ENCODE assay signal across 7 mouse cellular contexts in genomic region chr2:25558774-25559173, GRCm38 (mm10). TPM values are rescaled to one million over a fixed set of nuclear protein-coding genes. Genes with fewer than 3 reads are reported as not detected.
DNase-seq lines count a peak whose midpoint lies in the region; ATAC-seq and TF ChIP-seq lines count a peak whose summit lies in the region.

No protein-coding gene starts in this region.

- H3K27ac ChIP-seq in lung, embryonic 14.5 days (ENCODE audit: low read depth), result no peak overlapping the region
- H3K27ac ChIP-seq in forebrain, embryonic 12.5 days, result no peak overlapping the region
- no peak overlapping the region; the same call in 1 of the 2 replicates for H3K27ac ChIP-seq in limb, embryonic 13.5 days
- no peak overlapping the region for H3K27ac ChIP-seq in stomach, embryonic 14.5 days (ENCODE audit: low read length)

- H3K4me3 ChIP-seq in lung, embryonic 14.5 days (ENCODE audit: low read depth, low read length), result peak overlapping the region; percentile 93
- H3K4me3 ChIP-seq in forebrain, embryonic 12.5 days (replicated peaks), result peak overlapping the region; percentile 95
- peak overlapping the region; percentile 97 for H3K4me3 ChIP-seq in limb, embryonic 13.5 days
- H3K4me3 ChIP-seq in stomach, embryonic 14.5 days (ENCODE audit: low read depth, low read length), result peak overlapping the region; percentile 95

- no peaks in the 10 kb centered on the region for H3K9me3 ChIP-seq in lung, embryonic 14.5 days (ENCODE audit: low read depth, low read length)
- H3K9me3 ChIP-seq in forebrain, embryonic 12.5 days, result no peaks in the 10 kb centered on the region
- no peaks in the 10 kb centered on the region for H3K9me3 ChIP-seq in limb, embryonic 13.5 days
- H3K9me3 ChIP-seq in stomach, embryonic 14.5 days (ENCODE audit: control insufficient read depth, low read depth, low read length), result no peaks in the 10 kb centered on the region

- peak overlapping the region; percentile 93 for H3K4me2 ChIP-seq in lung, embryonic 14.5 days
- H3K4me2 ChIP-seq in forebrain, embryonic 12.5 days, result peak overlapping the region; percentile 94
- H3K4me2 ChIP-seq in limb, embryonic 13.5 days (replicated peaks), result peak overlapping the region; percentile 93
- peak overlapping the region; percentile 96 for H3K4me2 ChIP-seq in stomach, embryonic 14.5 days (replicated peaks; ENCODE audit: low read depth, low read length)

- 70% methylated on average over 6 of the region's 6 CpGs for WGBS in lung, embryonic 14.5 days
- WGBS in forebrain, embryonic 12.5 days, result 72% methylated on average over 6 of the region's 6 CpGs
- 36% methylated on average over 6 of the region's 6 CpGs for WGBS in limb, embryonic 13.5 days
- 66% methylated on average over 6 of the region's 6 CpGs for WGBS in stomach, embryonic 14.5 days

- peaks cover 41% of the 10 kb centered on the region for H3K36me3 ChIP-seq in lung, embryonic 14.5 days (ENCODE audit: insufficient read depth)
- peaks cover 41% of the 10 kb centered on the region for H3K36me3 ChIP-seq in forebrain, embryonic 12.5 days (replicated peaks)
- H3K36me3 ChIP-seq in limb, embryonic 13.5 days, result peaks cover 40% of the 10 kb centered on the region
- peaks cover 29% of the 10 kb centered on the region for H3K36me3 ChIP-seq in stomach, embryonic 14.5 days (ENCODE audit: control insufficient read depth, insufficient read depth, low read length)

- H3K27me3 ChIP-seq in lung, embryonic 14.5 days (ENCODE audit: insufficient read depth, low read length), result no peaks in the 10 kb centered on the region
- no peaks in the 10 kb centered on the region for H3K27me3 ChIP-seq in forebrain, embryonic 12.5 days
- no peaks in the 10 kb centered on the region for H3K27me3 ChIP-seq in limb, embryonic 13.5 days
- no peaks in the 10 kb centered on the region for H3K27me3 ChIP-seq in stomach, embryonic 14.5 days (ENCODE audit: control insufficient read depth, insufficient read depth, low read length)

- H3K9ac ChIP-seq in lung, embryonic 14.5 days, result peak overlapping the region; percentile 84
- H3K9ac ChIP-seq in forebrain, embryonic 12.5 days, result peak overlapping the region; percentile 96
- H3K9ac ChIP-seq in limb, embryonic 13.5 days, result peak overlapping the region; percentile 96
- peak overlapping the region; percentile 80; the same call in 1 of the 2 replicates for H3K9ac ChIP-seq in stomach, embryonic 14.5 days (replicated peaks; ENCODE audit: low read depth, low read length)

- H3K4me1 ChIP-seq in lung, embryonic 14.5 days (ENCODE audit: insufficient read depth), result peaks cover 11% of the 10 kb centered on the region
- peaks cover 22% of the 10 kb centered on the region for H3K4me1 ChIP-seq in forebrain, embryonic 12.5 days
- H3K4me1 ChIP-seq in limb, embryonic 13.5 days, result peaks cover 22% of the 10 kb centered on the region
- peaks cover 16% of the 10 kb centered on the region for H3K4me1 ChIP-seq in stomach, embryonic 14.5 days (ENCODE audit: control insufficient read depth, insufficient read depth, low read length)

- no peak for ATAC-seq in lung, embryonic 14.5 days (ENCODE audit: insufficient read depth)
- no peak for ATAC-seq in forebrain, embryonic 12.5 days (ENCODE audit: low FRiP score)
- ATAC-seq in limb, embryonic 13.5 days (ENCODE audit: low FRiP score, low read depth), result no peak
- ATAC-seq in stomach, embryonic 14.5 days (ENCODE audit: insufficient number of reproducible peaks, insufficient read depth, low FRiP score, low read depth), result no peak
- ATAC-seq in erythroid progenitor cell, adult 5-6 weeks (replicated peaks; ENCODE audit: low FRiP score, poor library complexity, severe bottlenecking), result no peak

- TF ChIP-seq CTCF in lung, embryonic 14.5 days (IDR thresholded peaks at IDR 0.05; ENCODE audit: low read depth), result no peak

- no peak for DNase-seq in lung, embryonic 14.5 days
- DNase-seq in lung, postnatal 10 days, result no peak
- DNase-seq in left cerebral cortex, adult 11 months (ENCODE audit: low spot score), result no peak

RNA-seq across cellular contexts. Expression of gene Edf1, which starts 1.1 kb away (rescaled TPM):
- 282 and 295 TPM in 2 replicates for polyA plus RNA-seq in lung, embryonic 14.5 days (2014; fragmentation: Nextera tagmentation; extraction: Ambion mirVana)
- polyA plus RNA-seq in forebrain, embryonic 12.5 days (2016; fragmentation: Nextera tagmentation; extraction: Ambion mirVana), result 332 and 360 TPM in 2 replicates
- 330 TPM in 2 replicates for polyA plus RNA-seq in limb, embryonic 13.5 days (2015; fragmentation: Nextera tagmentation; extraction: Ambion mirVana)
- polyA plus RNA-seq in stomach, embryonic 14.5 days (2014; fragmentation: Nextera tagmentation; extraction: Ambion mirVana), result 342 and 346 TPM in 2 replicates
- 70.3 and 72.1 TPM in 2 replicates for total RNA-seq in erythroid progenitor cell, adult 5-6 weeks (2015; ENCODE audit: low replicate concordance)
- 58.1 and 65.0 TPM in 2 replicates for total RNA-seq in erythroid progenitor cell, adult 5-6 weeks (2017; ENCODE audit: low replicate concordance)

RNA-seq across cellular contexts. Expression of gene Traf2, which starts 12.0 kb away (rescaled TPM):
- 34.8 and 35.3 TPM in 2 replicates for polyA plus RNA-seq in lung, embryonic 14.5 days (2014; fragmentation: Nextera tagmentation; extraction: Ambion mirVana)
- 33.8 and 36.8 TPM in 2 replicates for polyA plus RNA-seq in forebrain, embryonic 12.5 days (2016; fragmentation: Nextera tagmentation; extraction: Ambion mirVana)
- 37.3 and 40.6 TPM in 2 replicates for polyA plus RNA-seq in limb, embryonic 13.5 days (2015; fragmentation: Nextera tagmentation; extraction: Ambion mirVana)
- polyA plus RNA-seq in stomach, embryonic 14.5 days (2014; fragmentation: Nextera tagmentation; extraction: Ambion mirVana), result 30.5 and 33.2 TPM in 2 replicates
- 6.8 and 10.5 TPM in 2 replicates for total RNA-seq in erythroid progenitor cell, adult 5-6 weeks (2015; ENCODE audit: low replicate concordance)
- total RNA-seq in erythroid progenitor cell, adult 5-6 weeks (2017; ENCODE audit: low replicate concordance), result 5.0 and 17.6 TPM in 2 replicates

RNA-seq across cellular contexts. Expression of gene Mamdc4, which starts 15.9 kb away (rescaled TPM):
- polyA plus RNA-seq in lung, embryonic 14.5 days (2014; fragmentation: Nextera tagmentation; extraction: Ambion mirVana), result 2.2 and 4.1 TPM in 2 replicates
- 5.2 and 5.9 TPM in 2 replicates for polyA plus RNA-seq in forebrain, embryonic 12.5 days (2016; fragmentation: Nextera tagmentation; extraction: Ambion mirVana)
- 4.9 and 5.8 TPM in 2 replicates for polyA plus RNA-seq in limb, embryonic 13.5 days (2015; fragmentation: Nextera tagmentation; extraction: Ambion mirVana)
- polyA plus RNA-seq in stomach, embryonic 14.5 days (2014; fragmentation: Nextera tagmentation; extraction: Ambion mirVana), result 3.6 and 5.5 TPM in 2 replicates
- 0.72 TPM in 1 of 2 replicates, not detected in the other for total RNA-seq in erythroid progenitor cell, adult 5-6 weeks (2015; ENCODE audit: low replicate concordance)
- total RNA-seq in erythroid progenitor cell, adult 5-6 weeks (2017; ENCODE audit: low replicate concordance), result 2.6 TPM in 1 of 2 replicates, not detected in the other

RNA-seq across cellular contexts. Expression of gene Phpt1, which starts 16.2 kb away (rescaled TPM):
- polyA plus RNA-seq in lung, embryonic 14.5 days (2014; fragmentation: Nextera tagmentation; extraction: Ambion mirVana), result 183 and 197 TPM in 2 replicates
- polyA plus RNA-seq in forebrain, embryonic 12.5 days (2016; fragmentation: Nextera tagmentation; extraction: Ambion mirVana), result 154 and 158 TPM in 2 replicates
- 163 and 177 TPM in 2 replicates for polyA plus RNA-seq in limb, embryonic 13.5 days (2015; fragmentation: Nextera tagmentation; extraction: Ambion mirVana)
- polyA plus RNA-seq in stomach, embryonic 14.5 days (2014; fragmentation: Nextera tagmentation; extraction: Ambion mirVana), result 225 and 231 TPM in 2 replicates
- total RNA-seq in erythroid progenitor cell, adult 5-6 weeks (2015; ENCODE audit: low replicate concordance), result 3.6 TPM in 1 of 2 replicates, not detected in the other
- total RNA-seq in erythroid progenitor cell, adult 5-6 weeks (2017; ENCODE audit: low replicate concordance), result 1.1 TPM in 1 of 2 replicates, not detected in the other

RNA-seq across cellular contexts. Expression of gene Ajm1, which starts 22.8 kb away (rescaled TPM):
- 0.37 TPM in 1 of 2 replicates, not detected in the other for polyA plus RNA-seq in lung, embryonic 14.5 days (2014; fragmentation: Nextera tagmentation; extraction: Ambion mirVana)
- 0.91 and 1.5 TPM in 2 replicates for polyA plus RNA-seq in forebrain, embryonic 12.5 days (2016; fragmentation: Nextera tagmentation; extraction: Ambion mirVana)
- polyA plus RNA-seq in limb, embryonic 13.5 days (2015; fragmentation: Nextera tagmentation; extraction: Ambion mirVana), result 0.85 and 1.0 TPM in 2 replicates
- polyA plus RNA-seq in stomach, embryonic 14.5 days (2014; fragmentation: Nextera tagmentation; extraction: Ambion mirVana), result 0.70 and 1.3 TPM in 2 replicates
- total RNA-seq in erythroid progenitor cell, adult 5-6 weeks (2015; ENCODE audit: low replicate concordance), result 0.36 TPM in 1 of 2 replicates, not detected in the other
- total RNA-seq in erythroid progenitor cell, adult 5-6 weeks (2017; ENCODE audit: low replicate concordance), result not detected in 2 replicates
